Mouse (Mus musculus) heart, adult 2 months (tissue): Measurements from ENCODE around the gene Kcnb1.

Source experiments
- CTCF ChIP-seq: fragments of 200-600 bp; IDR thresholded peaks from 2 replicates; pipeline ENCODE4 v1.8.1; 2022; ENCODE audit warnings: antibody characterized with exemption, mild to moderate bottlenecking, moderate library complexity
- EP300 ChIP-seq: fragments of 200-500 bp; IDR thresholded peaks from 2 replicates; pipeline ENCODE4 v1.6.1; 2011; ENCODE audit warnings: low read depth, low read length, control low read depth; ENCODE audit not compliant: insufficient read depth

DNA sequence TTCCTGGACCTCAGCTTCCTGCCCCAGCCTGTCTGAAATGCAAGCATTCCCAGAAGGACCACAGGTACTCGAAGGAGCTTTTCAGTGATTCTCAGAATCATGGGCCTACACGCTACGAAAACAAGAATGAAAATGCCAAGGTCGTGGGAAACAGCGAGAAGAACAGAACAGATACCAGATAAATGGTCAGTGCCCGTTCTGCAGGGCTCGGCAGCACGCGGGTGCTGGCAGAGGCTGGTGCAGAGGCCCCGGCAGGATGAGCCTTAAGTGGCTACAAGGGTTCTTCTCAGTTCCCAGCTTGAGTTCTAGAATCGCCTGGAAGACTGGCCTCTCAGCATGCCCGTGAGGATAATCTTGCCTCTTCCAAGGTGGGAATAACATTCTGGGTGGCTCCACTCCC lies 23.7 kb upstream of the Kcnb1 start:
- TF ChIP-seq EP300: no peak
- no peak for TF ChIP-seq CTCF
